Mouse (Mus musculus) left cerebral cortex, postnatal 25 days (tissue): Measurements from ENCODE around the gene Adora2b. TPM values are rescaled to one million over a fixed set of nuclear protein-coding genes. Genes with fewer than 3 reads are reported as not detected.

Experiments used
- DNase-seq, 2 experiments: peaks; one replicate each; pipeline ENCODE4 v3.0.0; 2022; ENCODE audit warnings: low spot score in 2 of 2, mixed read lengths in 1 of 2
- intact Hi-C: fragments of 180-260 bp; cut with DNase I; formaldehyde crosslinking; loops from one replicate; pipeline ENCODE4 v1.15.1; 2025
- total RNA-seq, 2 experiments: library from RNA; stranded (reverse); gene quantifications; 2 replicates each; pipeline ENCODE4 v1.2.3; 2021

The Adora2b gene
- total RNA-seq, 2 experiments from 2014 or later, result 6.6 to 7.9 TPM

GRCm38 (mm10) chr11:62314984-62315383 lies 66.2 kb downstream of the Adora2b start:
- intact Hi-C loops, result no loop called here
- no peak for DNase-seq

Other genes starting within 250 kb of the Adora2b start
- 10 to 100 TPM; 15.3 to 16.9 TPM for gene Zswim7, start 32.4 kb downstream of the Adora2b start, total RNA-seq
- 10 to 100 TPM; 84.9 to 88.4 TPM for gene Ttc19, start 32.5 kb downstream of the Adora2b start, total RNA-seq
- gene Pigl, start 209.5 kb downstream of the Adora2b start, total RNA-seq, result 1 to 10 TPM; 5.6 to 7.6 TPM
- gene Ncor1, start 209.6 kb downstream of the Adora2b start, total RNA-seq, result 100 to 1,000 TPM; 267 to 273 TPM